ENCODE assay signal across 8 mouse cellular contexts in the genomic region with DNA sequence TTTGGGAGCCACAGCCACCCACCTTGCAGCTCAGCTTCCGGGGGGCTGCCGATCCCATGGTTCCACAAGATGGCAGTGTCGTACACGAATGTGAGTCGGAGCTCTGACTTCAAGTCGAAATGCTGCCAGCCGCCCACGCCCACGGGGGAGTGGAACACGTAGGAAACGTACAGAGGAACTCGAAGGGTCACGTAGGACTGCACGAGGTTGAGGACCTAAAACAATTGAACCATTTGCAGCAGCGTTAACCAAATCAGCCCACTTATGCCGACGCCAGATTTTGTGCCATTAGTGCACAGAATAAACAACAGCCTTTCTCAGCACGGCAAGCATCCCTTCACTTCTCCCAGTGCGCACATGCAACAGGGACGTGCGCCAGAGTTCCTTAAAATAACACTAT. TPM values are rescaled to one million over a fixed set of nuclear protein-coding genes. Genes with fewer than 3 reads are reported as not detected.
A peak's percentile ranks its signal among the peaks of the same experiment; 100 is the strongest.
DNase-seq lines count a peak whose midpoint lies in the region; ATAC-seq lines count a peak whose summit lies in the region.

No protein-coding gene starts in this region.

- H3K27me3 ChIP-seq in heart, embryonic 12.5 days (replicated peaks), result no peaks in the 10 kb centered on the region
- H3K27me3 ChIP-seq in kidney, embryonic 16.5 days (ENCODE audit: insufficient read depth, low read length), result no peaks in the 10 kb centered on the region
- no peaks in the 10 kb centered on the region for H3K27me3 ChIP-seq in limb, embryonic 15.5 days
- H3K27me3 ChIP-seq in stomach, embryonic 16.5 days (ENCODE audit: control insufficient read depth, insufficient read depth, low read length), result no peaks in the 10 kb centered on the region

- no peaks in the 10 kb centered on the region for H3K36me3 ChIP-seq in heart, embryonic 12.5 days
- H3K36me3 ChIP-seq in kidney, embryonic 16.5 days (ENCODE audit: insufficient read depth, low read length), result peaks cover 5% of the 10 kb centered on the region; the same call in 1 of the 2 replicates
- H3K36me3 ChIP-seq in limb, embryonic 15.5 days, result no peaks in the 10 kb centered on the region
- H3K36me3 ChIP-seq in stomach, embryonic 16.5 days (ENCODE audit: control insufficient read depth, insufficient read depth, low read length), result no peaks in the 10 kb centered on the region

- no peak for ATAC-seq in heart, embryonic 12.5 days (ENCODE audit: insufficient number of reproducible peaks, low FRiP score)
- ATAC-seq in kidney, embryonic 16.5 days (ENCODE audit: low FRiP score, low TSS enrichment), result peak; percentile 61; the same call in 1 of the 2 replicates
- ATAC-seq in limb, embryonic 15.5 days (ENCODE audit: insufficient number of reproducible peaks, low FRiP score, low TSS enrichment, low read depth), result no peak
- peak; percentile 67 for ATAC-seq in stomach, embryonic 16.5 days (ENCODE audit: insufficient read depth, low FRiP score)

- H3K4me1 ChIP-seq in heart, embryonic 12.5 days (replicated peaks), result no peaks in the 10 kb centered on the region
- no peaks in the 10 kb centered on the region for H3K4me1 ChIP-seq in kidney, embryonic 16.5 days (ENCODE audit: insufficient read depth, low read length)
- H3K4me1 ChIP-seq in limb, embryonic 15.5 days, result no peaks in the 10 kb centered on the region
- no peaks in the 10 kb centered on the region for H3K4me1 ChIP-seq in stomach, embryonic 16.5 days (ENCODE audit: control insufficient read depth, insufficient read depth, low read length)

- H3K4me2 ChIP-seq in heart, embryonic 12.5 days, result peak overlapping the region; percentile 73
- H3K4me2 ChIP-seq in kidney, embryonic 16.5 days (replicated peaks; ENCODE audit: low read depth, low read length), result peak overlapping the region; percentile 47
- peak overlapping the region; percentile 63 for H3K4me2 ChIP-seq in limb, embryonic 15.5 days
- peak overlapping the region; percentile 57 for H3K4me2 ChIP-seq in stomach, embryonic 16.5 days (ENCODE audit: low read depth, low read length)

- H3K9me3 ChIP-seq in heart, embryonic 12.5 days (replicated peaks), result no peaks in the 10 kb centered on the region
- no peaks in the 10 kb centered on the region for H3K9me3 ChIP-seq in kidney, embryonic 16.5 days (ENCODE audit: low read length)
- H3K9me3 ChIP-seq in limb, embryonic 15.5 days, result no peaks in the 10 kb centered on the region
- H3K9me3 ChIP-seq in stomach, embryonic 16.5 days (replicated peaks; ENCODE audit: control insufficient read depth, low read length), result no peaks in the 10 kb centered on the region

- WGBS in heart, embryonic 12.5 days, result 7% methylated on average over 21 of the region's 21 CpGs
- 13% methylated on average over 21 of the region's 21 CpGs for WGBS in kidney, embryonic 16.5 days
- 16% methylated on average over 21 of the region's 21 CpGs for WGBS in limb, embryonic 15.5 days
- WGBS in stomach, embryonic 16.5 days, result 6% methylated on average over 21 of the region's 21 CpGs

- H3K27ac ChIP-seq in heart, embryonic 12.5 days (ENCODE audit: poor library complexity, severe bottlenecking), result no peak overlapping the region
- H3K27ac ChIP-seq in kidney, embryonic 16.5 days (ENCODE audit: low read length), result no peak overlapping the region
- H3K27ac ChIP-seq in limb, embryonic 15.5 days, result no peak overlapping the region
- H3K27ac ChIP-seq in stomach, embryonic 16.5 days (ENCODE audit: low read length), result no peak overlapping the region

- H3K9ac ChIP-seq in heart, embryonic 12.5 days, result peak overlapping the region; percentile 51
- no peak overlapping the region for H3K9ac ChIP-seq in kidney, embryonic 16.5 days (replicated peaks; ENCODE audit: low read length)
- H3K9ac ChIP-seq in limb, embryonic 15.5 days, result no peak overlapping the region
- H3K9ac ChIP-seq in stomach, embryonic 16.5 days (ENCODE audit: low read length), result peak overlapping the region; percentile 52

- peak; percentile 10 to 37 for DNase-seq in spleen, adult 18-20 months
- no peak for DNase-seq in spleen, adult 12 weeks (ENCODE audit: low spot score)
- peak; percentile 11 for DNase-seq in fibroblast of lung, adult 2 months (ENCODE audit: low read depth)
- peak; percentile 0 to 32 for DNase-seq in natural killer cell, adult 2 months (ENCODE audit: low spot score in 2 of 2)

- H3K4me3 ChIP-seq in heart, embryonic 12.5 days, result peak overlapping the region; percentile 43
- peak overlapping the region; percentile 28 for H3K4me3 ChIP-seq in kidney, embryonic 16.5 days (ENCODE audit: low read length)
- peak overlapping the region; percentile 38 for H3K4me3 ChIP-seq in limb, embryonic 15.5 days
- H3K4me3 ChIP-seq in stomach, embryonic 16.5 days (replicated peaks; ENCODE audit: low read length), result peak overlapping the region; percentile 34

RNA-seq across cellular contexts. Expression of a gene that starts 37.3 kb away (rescaled TPM):
- not detected in 2 replicates for polyA plus RNA-seq in heart, embryonic 12.5 days (2016; fragmentation: Nextera tagmentation; extraction: Ambion mirVana)
- 0.09 and 0.22 TPM in 2 replicates for polyA plus RNA-seq in kidney, embryonic 16.5 days (2015; fragmentation: Nextera tagmentation; extraction: Ambion mirVana)
- polyA plus RNA-seq in limb, embryonic 15.5 days (2015; fragmentation: Nextera tagmentation; extraction: Ambion mirVana), result 0.10 TPM in 1 of 2 replicates, not detected in the other
- 0.12 and 0.14 TPM in 2 replicates for polyA plus RNA-seq in stomach, embryonic 16.5 days (2015; fragmentation: Nextera tagmentation; extraction: Ambion mirVana)

Comparison
In these comparisons a context has a peak if more than half of its experiments do, and no peak if none do; other contexts are left out.
1. ATAC-seq: peak in kidney, embryonic 16.5 days (single experiment) and stomach, embryonic 16.5 days (single experiment); none in heart, embryonic 12.5 days (single experiment) and limb, embryonic 15.5 days (single experiment).
2. H3K9ac ChIP-seq: peak in heart, embryonic 12.5 days (single experiment) and stomach, embryonic 16.5 days (single experiment); none in kidney, embryonic 16.5 days (single experiment) and limb, embryonic 15.5 days (single experiment).
3. Peak in every context shown above with its lines, with median percentiles within 50 percentile points of each other: H3K4me2 ChIP-seq and H3K4me3 ChIP-seq.